Mouse (Mus musculus) ovary, adult 10 weeks (tissue): ENCODE measurements around the gene Epha5. TPM values are rescaled to one million over a fixed set of nuclear protein-coding genes. Genes with fewer than 3 reads are reported as not detected.

ENCODE experiments used
- polyA plus RNA-seq: library from polyadenylated mRNA; stranded (reverse); fragments of 350-450 nt; fragmentation: Illumina TruSeq; extraction: RNeasy Lipid Tissue Mini Kit (QIAGEN cat#74804); gene quantifications from one replicate; pipeline ENCODE4 v1.2.3, GENCODE M21; 2014

The Epha5 gene
- polyA plus RNA-seq, result 3.9 TPM

DNA sequence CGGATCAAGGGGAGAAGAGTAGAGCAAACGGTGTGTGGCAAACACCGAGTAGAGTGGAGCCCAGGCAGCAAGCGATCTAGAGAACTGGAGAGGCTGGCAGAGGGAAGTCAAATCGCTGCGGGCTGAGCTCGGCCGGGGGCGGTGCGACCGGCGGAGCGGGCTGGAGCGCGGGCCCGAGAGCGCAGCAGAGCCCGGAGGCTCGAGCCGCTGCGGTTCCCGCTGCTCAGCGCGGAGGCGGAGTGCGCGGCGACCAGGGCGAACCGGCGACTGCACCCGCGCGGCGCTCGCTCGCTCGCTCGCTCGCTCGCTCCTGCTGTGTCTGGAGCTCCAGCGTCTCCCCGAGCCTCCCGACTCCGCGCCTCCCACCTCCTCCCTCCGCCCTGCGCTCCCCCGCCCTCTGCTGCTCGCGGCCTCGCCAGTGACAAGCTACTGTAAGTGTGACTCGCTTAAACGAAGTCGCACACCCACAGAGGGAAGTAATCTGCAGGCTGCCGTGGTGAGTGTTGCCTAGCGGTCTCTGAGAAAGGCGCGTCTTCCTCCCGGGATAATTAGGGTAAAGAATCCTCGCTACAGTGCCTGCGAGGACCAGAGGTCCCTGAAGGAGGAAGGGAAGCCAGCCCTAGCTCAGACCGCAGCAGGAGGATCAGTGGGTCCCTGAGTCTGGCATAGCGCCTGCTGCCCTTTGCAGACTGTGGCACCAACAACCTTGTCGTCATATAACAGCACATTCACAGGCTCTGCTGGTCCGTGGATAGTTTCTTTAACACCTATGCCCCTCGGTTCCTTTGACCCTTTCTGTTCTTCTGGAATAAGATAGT, at the start of gene Epha5:
Gene Epha5 (minus strand): TSS at position 321 of the 818 bp plus-strand sequence.

